Mouse (Mus musculus): ENCODE measurements around the gene Mrps33.

The Mrps33 gene

DNA sequence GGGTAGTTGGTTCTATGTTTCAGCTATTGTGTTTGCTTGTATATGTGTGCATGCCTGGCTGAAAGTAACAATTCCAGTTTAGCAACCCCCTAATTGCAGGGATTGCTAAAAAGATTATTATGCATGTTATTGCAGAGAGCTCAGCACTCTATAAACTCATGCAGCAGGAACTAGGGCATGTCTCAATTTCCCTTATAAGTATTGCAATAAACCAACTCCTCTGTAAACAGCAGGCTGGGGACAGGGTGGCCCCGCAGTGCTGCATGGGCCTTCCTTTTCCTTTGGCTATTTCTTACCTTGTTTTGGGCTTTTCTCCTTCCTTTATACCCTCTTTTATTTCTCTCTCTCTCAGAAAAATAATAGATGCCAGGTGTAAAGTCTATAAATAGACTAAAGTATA, 32.3 kb downstream of the Mrps33 start:
- DNase-seq: no peak

DNA sequence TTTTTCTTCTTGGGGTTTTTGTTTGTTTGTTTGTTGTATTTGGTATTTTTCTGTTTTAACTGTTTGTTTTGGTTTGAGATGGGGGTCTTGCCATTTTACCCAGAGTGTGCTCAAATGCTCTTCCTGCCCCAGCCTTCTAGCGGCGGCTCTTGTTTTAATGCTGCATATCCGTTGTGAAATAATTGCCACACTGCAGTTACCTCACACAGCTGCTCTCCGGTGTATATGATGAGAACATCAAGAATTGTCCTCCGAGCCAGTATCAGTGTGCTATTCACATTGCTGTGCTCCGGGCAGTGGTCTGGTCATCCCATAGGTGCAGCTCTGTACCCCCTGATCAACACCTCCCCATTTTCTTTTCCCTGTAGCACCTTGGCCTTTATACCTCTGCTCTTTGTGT, 34.5 kb downstream of the Mrps33 start:
- DNase-seq: no peak

DNA sequence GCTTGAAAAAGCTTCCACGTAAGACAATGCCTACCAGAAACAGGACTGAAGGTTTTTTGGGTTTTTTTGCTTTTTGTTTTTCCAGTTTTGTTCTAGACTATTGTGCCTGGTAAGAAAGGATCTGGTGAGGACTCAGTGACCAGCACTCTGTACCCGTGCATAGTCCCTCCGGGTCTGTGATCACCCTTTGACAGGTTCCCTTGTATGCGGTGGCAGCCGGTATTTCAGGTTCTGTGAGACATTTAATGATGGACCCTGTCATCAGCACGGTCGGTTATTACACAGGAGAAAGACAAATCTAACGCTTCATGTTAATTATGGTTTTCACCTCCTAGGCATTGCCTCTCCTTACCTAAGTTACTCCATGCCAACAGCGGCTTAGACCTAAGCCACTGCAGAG, 35.8 kb downstream of the Mrps33 start:
- no peak for DNase-seq

DNA sequence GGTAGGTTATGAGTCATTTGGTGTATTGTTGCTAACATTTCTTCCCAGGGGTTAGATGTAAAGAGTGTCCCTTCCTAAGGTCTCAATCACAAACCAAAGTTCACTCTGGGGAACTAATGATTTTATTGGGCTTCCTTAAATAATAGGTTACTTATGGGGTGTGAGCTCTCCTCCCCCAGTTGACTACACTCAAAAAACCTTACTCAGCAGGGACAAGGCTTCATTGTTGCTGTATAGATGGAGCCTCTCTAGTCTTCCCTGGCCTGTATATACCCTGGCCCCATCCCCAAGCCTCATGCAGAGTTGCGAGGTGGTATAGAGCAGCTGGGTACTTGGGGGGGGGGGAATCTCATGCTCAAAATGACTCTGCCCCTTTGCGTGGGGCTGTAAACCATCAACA, 53.6 kb downstream of the Mrps33 start:
- no peak for DNase-seq
